Mouse (Mus musculus): ENCODE data around the gene Fthl17f.
"Not testable (repeated sequence)": the region's sequence is repeated elsewhere in the genome, so short reads cannot be mapped to it uniquely, and the experiment has no call there.

Fthl17f gene

GRCm38 (mm10) chrX:9062715-9063114 lies at the start of gene Fthl17f:
Fthl17f (plus strand) TSS chrX:9063015.
- DNase-seq = not testable (repeated sequence)

GRCm38 (mm10) chrX:9016079-9016478 lies 46.7 kb upstream of the Fthl17f start:
- no peak for DNase-seq

GRCm38 (mm10) chrX:9019481-9019880 lies 43.3 kb upstream of the Fthl17f start:
- DNase-seq = no peak

DNA sequence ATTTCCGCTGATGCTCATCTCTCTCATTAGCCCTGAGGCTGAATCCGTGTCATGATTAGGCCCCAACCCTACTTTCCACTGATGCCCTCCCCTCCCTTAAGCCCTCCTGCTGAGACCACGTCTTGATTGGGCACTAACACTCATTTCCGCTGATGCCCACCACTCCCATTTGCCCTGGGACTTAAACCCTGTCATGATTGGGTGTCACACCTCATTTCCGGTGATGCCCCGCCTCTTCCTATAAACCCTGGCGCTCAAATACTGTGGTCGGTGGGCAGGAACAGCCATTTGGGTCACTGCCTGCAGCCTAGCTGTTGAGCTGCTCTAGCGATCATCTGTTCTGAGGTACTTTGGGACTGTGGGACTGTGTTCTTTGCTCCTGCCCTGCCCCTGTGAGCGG lies 29.6 kb upstream of the Fthl17f start, which contains the start of gene Fthl17e:
Gene Fthl17e, plus strand, starts transcription at position 301 of the 400 bp plus-strand sequence.
- DNase-seq = not testable (repeated sequence)

- not testable (repeated sequence) for DNase-seq
These were observed 21.2 kb upstream of the Fthl17f start for GRCm38 (mm10) chrX:9041611-9042010.

DNA sequence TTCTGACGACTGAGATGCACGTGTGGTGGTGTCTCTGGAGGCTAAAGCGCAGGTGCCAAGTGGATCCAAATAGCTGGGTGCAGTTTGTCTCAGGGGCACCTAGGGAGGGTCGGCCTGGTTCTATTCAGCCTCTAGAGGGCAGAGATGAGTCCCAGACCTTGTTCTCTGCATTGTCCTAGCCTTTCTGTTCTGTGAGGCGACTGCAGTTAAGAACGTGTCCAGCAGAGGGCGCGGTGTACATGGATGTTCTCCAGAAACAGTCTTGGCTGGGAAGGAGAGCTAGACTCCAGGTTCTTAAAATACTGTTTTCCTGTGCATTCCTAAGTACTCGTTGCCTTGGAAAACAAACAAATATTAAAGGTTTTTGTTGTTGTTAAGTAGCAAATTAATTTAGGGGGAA lies 1.9 kb upstream of the Fthl17f start:
- peak; percentile 59 to 79 for DNase-seq

DNA sequence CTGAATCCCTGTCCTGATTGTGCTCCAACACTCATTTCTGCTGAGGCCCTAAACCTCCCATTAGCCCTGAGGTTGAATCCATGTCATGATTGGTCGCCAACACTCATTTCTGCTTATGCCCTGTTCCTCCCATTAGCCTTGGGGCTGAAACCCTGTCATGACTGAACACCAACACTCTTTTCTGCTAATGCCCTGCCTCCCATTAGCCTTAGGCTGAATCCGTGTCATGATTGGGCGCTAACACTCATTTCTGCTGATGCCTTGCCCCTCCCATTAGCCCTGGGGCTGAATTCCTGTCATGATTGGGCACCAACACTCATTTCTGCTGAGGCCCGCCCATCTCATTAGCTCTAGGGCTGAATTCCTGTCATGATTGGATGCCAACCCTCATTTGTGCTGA lies 714 bp upstream of the Fthl17f start:
- no peak for DNase-seq

DNA sequence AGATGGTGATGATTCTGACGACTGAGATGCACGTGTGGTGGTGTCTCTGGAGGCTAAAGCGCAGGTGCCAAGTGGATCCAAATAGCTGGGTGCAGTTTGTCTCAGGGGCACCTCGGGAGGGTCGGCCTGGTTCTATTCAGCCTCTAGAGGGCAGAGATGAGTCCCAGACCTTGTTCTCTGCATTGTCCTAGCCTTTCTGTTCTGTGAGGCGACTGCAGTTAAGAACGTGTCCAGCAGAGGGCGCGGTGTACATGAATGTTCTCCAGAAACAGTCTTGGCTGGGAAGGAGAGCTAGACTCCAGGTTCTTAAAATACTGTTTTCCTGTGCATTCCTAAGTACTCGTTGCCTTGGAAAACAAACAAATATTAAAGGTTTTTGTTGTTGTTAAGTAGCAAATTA lies 14.9 kb downstream of the Fthl17f start:
- DNase-seq = peak; percentile 43 to 77

- DNase-seq = not testable (repeated sequence)
These were observed 32.3 kb downstream of the Fthl17f start for GRCm38 (mm10) chrX:9095066-9095465.

- DNase-seq = no peak
These were observed 41.4 kb downstream of the Fthl17f start, which contains the start of gene 4930402K13Rik for GRCm38 (mm10) chrX:9104262-9104661. 4930402K13Rik (plus strand) TSS chrX:9104562.

DNA sequence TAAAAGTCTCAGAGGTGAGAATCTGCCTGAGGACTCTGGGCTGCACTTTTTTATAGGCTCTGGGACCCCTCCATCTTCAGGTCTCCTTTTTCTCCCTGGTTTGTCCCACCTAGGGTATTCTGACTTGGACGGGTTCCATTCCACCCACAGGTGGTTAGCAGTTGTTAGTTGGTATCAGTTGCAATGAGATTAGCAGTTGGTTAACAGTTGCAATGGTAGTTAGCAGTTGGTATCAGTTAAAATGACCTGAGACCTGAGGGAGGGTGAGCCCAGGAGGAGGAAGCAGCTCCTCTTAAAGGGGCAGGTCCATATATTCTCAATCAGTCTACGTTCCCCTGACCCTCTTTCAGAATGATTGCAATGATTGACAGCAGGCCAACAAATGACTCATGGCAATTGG lies 47.6 kb downstream of the Fthl17f start:
- no peak for DNase-seq

Measured in cerebellum, adult 18-20 months (tissue).